Mouse (Mus musculus) hindbrain, postnatal 0 days (tissue): ENCODE measurements around the gene Ssbp2. TPM values are rescaled to one million over a fixed set of nuclear protein-coding genes. Genes with fewer than 3 reads are reported as not detected.
A peak's percentile ranks its signal among the peaks of the same experiment; 100 is the strongest.

Source experiments
- ATAC-seq: fragments of 200-750 bp; cut with Nextera tagmentation; 2 replicates; pipeline ENCODE4 v1.8.0; 2017; ENCODE audit warnings: mild to moderate bottlenecking, moderate TSS enrichment, moderate library complexity
- DNase-seq: peaks from one replicate; pipeline ENCODE4 v3.0.0-alpha.2; 2015; ENCODE audit warnings: low spot score
- H3K27ac ChIP-seq: fragments of 300-500 bp; sonication (generic); 2 replicates; pipeline ENCODE4 v1.5.1; 2014; ENCODE audit warnings: mild to moderate bottlenecking
- H3K27me3 ChIP-seq: fragments of 300-500 bp; sonication (generic); 2 replicates; pipeline ENCODE4 v1.6.1; 2014; ENCODE audit warnings: low read length, mixed read lengths; ENCODE audit not compliant: insufficient read depth
- H3K36me3 ChIP-seq: fragments of 300-500 bp; sonication (generic); 2 replicates; pipeline ENCODE4 v1.6.1; 2014; ENCODE audit warnings: low read length, mixed read lengths; ENCODE audit not compliant: insufficient read depth
- H3K4me1 ChIP-seq: fragments of 300-500 bp; sonication (generic); 2 replicates; pipeline ENCODE4 v1.6.1; 2014; ENCODE audit warnings: antibody characterized with exemption, low read length, mixed read lengths; ENCODE audit not compliant: insufficient read depth
- H3K4me2 ChIP-seq: fragments of 300-500 bp; sonication (generic); 2 replicates; pipeline ENCODE4 v1.6.1; 2014; ENCODE audit warnings: low read depth, mild to moderate bottlenecking, low read length, moderate library complexity, mixed read lengths
- H3K4me3 ChIP-seq: fragments of 300-500 bp; sonication (generic); 2 replicates; pipeline ENCODE4 v1.5.1; 2014; ENCODE audit warnings: low read length
- H3K9ac ChIP-seq: fragments of 300-500 bp; sonication (generic); replicated peaks from 2 replicates; pipeline ENCODE4 v1.6.1; 2014; ENCODE audit warnings: mild to moderate bottlenecking, low read length, moderate library complexity, mixed read lengths
- H3K9me3 ChIP-seq: fragments of 300-500 bp; sonication (generic); 2 replicates; pipeline ENCODE4 v1.6.1; 2016; ENCODE audit warnings: low read length, mixed read lengths
- CTCF ChIP-seq: IDR thresholded peaks from 2 replicates; pipeline ENCODE4 v1.5.1; 2016; ENCODE audit warnings: antibody characterized with exemption, control low read depth, low read depth
- WGBS: fragments of 180-500 bp; shearing (Covaris S2); extraction: QIAGEN DNeasy Blood & Tissue Kit; methylation state at CpG from one replicate; pipeline ENCODE4 v1.1.7; 2014; 5-methylcytosine and 5-hydroxymethylcytosine counted together
- polyA plus RNA-seq: library from polyadenylated mRNA; unstranded; fragments of >200 nt; fragmentation: Nextera tagmentation; extraction: Ambion mirVana; gene quantifications from 2 replicates; pipeline ENCODE4 v1.2.1, GENCODE M21; 2015
- total RNA-seq: library from RNA; depleted of rRNA; stranded (reverse); fragments of >200 nt; gene quantifications from 2 replicates; pipeline ENCODE4 v1.2.3, GENCODE M21; 2014

The Ssbp2 gene
- total and polyA plus RNA-seq, 2 experiments from 2014 or later = 105 to 140 TPM

DNA sequence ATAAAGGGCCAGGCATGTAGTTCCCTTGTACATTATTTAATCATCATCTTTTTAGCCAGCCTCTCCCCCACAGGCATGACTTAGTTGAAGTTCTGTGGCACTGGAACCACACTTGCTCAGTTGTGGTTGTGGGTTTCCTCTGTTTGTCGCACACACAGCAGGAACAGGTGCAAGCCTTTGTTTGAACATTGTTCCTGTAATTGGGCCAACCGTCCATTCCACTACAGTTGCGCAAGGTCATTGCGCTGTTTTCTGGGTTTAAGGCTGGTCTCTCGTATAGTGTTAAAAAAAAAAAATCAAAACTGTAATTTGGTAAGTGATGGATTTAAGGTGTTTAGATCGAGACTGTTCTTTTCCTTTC, 81.0 kb downstream of the Ssbp2 start:
- Histone ChIP-seq H3K36me3 (0 out of 2 replicates have a peak, but pooled peaks cover 3% of the 10 kb centered on the region), H3K27me3 (no peaks in the 10 kb centered on the region), H3K27ac (no peak overlapping the region), H3K4me1 (no peaks in the 10 kb centered on the region), H3K4me2 (no peak overlapping the region), H3K9ac (no peak overlapping the region), H3K4me3 (no peak overlapping the region), H3K9me3 (no peaks in the 10 kb centered on the region)
- 89% methylated on average over 6 of the region's 6 CpGs for WGBS
- ATAC-seq (no peak), DNase-seq (no peak)
- no peak for TF ChIP-seq CTCF

DNA sequence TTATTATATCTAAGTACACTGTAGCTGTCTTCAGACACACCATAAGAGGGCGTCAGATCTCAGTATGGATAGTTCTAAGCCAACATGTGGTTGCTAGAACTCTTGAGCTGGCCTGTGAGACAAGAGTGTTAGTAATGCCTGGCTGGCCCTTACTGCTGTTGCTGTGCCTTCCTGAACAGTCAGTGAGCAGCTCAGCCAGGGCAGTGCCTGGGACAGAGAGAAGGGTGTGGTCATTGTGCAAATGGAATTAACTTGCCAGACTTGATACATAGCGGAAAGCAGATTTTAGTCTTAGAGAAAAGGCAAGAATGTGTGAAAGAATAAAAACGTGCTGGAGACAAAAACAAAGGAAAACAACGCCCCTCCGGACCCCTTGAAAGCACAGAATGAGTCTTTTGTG, 83.5 kb downstream of the Ssbp2 start:
- Histone ChIP-seq H3K9ac (no peak overlapping the region), H3K27me3 (no peaks in the 10 kb centered on the region), H3K4me3 (no peak overlapping the region), H3K36me3 (0 out of 2 replicates have a peak, but pooled peaks cover 3% of the 10 kb centered on the region), H3K4me1 (no peaks in the 10 kb centered on the region), H3K27ac (no peak overlapping the region), H3K4me2 (no peak overlapping the region), H3K9me3 (no peaks in the 10 kb centered on the region)
- 69% methylated on average over 5 of the region's 5 CpGs for WGBS
- no peak for ATAC-seq
- no peak for DNase-seq
- TF ChIP-seq CTCF = no peak

DNA sequence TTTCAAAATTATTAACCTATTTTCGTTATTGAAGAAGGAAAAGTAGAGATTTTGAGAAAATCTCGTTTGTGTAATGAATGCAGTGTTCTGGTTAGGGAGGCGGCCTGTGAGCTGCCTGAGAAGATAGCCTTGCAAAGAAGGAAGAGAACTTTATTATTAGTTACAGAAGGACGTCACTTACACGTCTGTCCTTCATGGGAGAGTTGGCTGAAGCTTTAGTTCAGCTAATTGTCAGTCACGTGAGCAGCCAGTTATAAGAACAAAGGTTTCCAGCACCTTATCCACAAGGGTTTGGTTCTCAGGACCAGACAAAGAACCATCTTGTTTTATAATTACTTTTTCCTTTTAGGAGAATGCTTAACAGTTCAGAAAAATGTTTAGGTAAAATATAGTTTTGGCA, 104.0 kb downstream of the Ssbp2 start:
- no peak for TF ChIP-seq CTCF
- H3K27me3 ChIP-seq = no peaks in the 10 kb centered on the region
- ATAC-seq = no peak
- no peak overlapping the region for H3K4me3 ChIP-seq
- H3K4me2 ChIP-seq = no peak overlapping the region
- no peak for DNase-seq
- no peak overlapping the region for H3K27ac ChIP-seq
- no peaks in the 10 kb centered on the region for H3K36me3 ChIP-seq
- H3K9ac ChIP-seq = no peak overlapping the region
- H3K9me3 ChIP-seq = no peaks in the 10 kb centered on the region
- H3K4me1 ChIP-seq = no peaks in the 10 kb centered on the region
- 62% methylated on average over 6 of the region's 6 CpGs for WGBS

DNA sequence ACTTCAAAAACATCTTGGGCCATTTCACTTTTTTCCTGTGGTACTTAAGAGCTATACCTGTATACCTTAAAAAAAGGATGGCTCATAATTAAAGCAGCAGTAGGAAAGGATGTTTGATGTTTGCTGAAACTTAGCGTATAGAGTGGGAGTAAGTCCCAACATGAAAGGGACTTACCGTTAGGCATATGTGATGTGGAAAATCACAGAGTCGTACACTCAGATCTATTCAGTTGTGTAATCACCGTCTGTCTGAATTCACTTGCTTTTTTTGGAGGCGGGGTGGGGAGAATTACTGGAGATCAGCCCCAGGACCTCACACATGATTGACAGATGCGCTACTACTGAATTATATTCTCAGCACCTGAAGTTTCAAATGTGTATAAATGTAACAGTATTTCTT, 104.7 kb downstream of the Ssbp2 start:
- H3K4me1 ChIP-seq = no peaks in the 10 kb centered on the region
- H3K4me3 ChIP-seq = no peak overlapping the region
- H3K27ac ChIP-seq = no peak overlapping the region
- no peaks in the 10 kb centered on the region for H3K9me3 ChIP-seq
- H3K27me3 ChIP-seq = no peaks in the 10 kb centered on the region
- TF ChIP-seq CTCF = no peak
- 72% methylated on average over 6 of the region's 6 CpGs for WGBS
- ATAC-seq (no peak), DNase-seq (peak; percentile 30)
- H3K36me3 ChIP-seq = no peaks in the 10 kb centered on the region
- H3K9ac ChIP-seq = no peak overlapping the region
- H3K4me2 ChIP-seq = no peak overlapping the region

DNA sequence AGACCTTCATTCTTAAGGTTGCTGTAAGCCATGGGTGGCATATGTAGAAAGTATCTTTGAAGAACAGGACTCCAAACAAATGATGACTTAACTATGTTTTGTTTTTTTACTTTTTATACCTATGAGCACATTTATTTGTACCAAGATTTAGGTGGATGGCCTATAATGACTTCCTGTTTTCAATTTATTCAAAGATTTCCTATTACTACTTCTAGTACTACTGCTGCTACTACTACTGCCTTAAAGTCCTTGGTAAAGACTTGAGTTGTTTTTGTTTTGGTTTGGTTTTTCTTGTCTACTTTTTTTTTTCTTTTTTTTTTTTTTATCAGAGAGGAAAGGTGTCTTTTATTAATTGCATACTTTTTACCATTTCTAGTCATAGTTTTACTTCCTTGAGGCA, 121.4 kb downstream of the Ssbp2 start:
- no peak for ATAC-seq
- no peak for TF ChIP-seq CTCF

DNA sequence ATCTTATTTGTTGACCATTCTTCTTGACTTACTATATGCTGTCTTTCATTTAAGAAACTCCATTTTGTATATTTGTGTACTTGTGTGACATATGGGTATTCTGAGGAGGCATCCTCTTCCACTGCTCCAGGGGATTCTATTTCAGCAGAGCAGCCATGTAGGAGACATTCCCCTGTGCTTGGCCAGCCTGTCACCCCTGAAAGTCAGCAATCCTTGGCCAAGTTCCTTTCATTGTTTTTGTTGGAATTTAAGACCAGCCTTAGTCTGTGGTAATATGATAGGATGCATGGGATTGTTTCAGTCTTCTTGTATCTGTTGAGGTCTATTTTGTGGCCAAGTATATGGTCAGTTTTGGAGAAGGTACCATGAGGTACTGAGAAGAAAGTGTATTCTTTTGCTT, 122.1 kb downstream of the Ssbp2 start:
- Histone ChIP-seq H3K27me3 (no peaks in the 10 kb centered on the region), H3K4me1 (no peaks in the 10 kb centered on the region), H3K36me3 (no peaks in the 10 kb centered on the region), H3K27ac (no peak overlapping the region), H3K9ac (no peak overlapping the region), H3K4me3 (no peak overlapping the region), H3K4me2 (no peak overlapping the region), H3K9me3 (no peaks in the 10 kb centered on the region)
- no peak for TF ChIP-seq CTCF
- ATAC-seq (no peak), DNase-seq (no peak)

More for the DNA sequence above, 121.4 kb downstream of the Ssbp2 start:
- no peak overlapping the region for H3K4me3 ChIP-seq
- H3K4me1 ChIP-seq = no peaks in the 10 kb centered on the region
- H3K27ac ChIP-seq = no peak overlapping the region
- H3K9me3 ChIP-seq = no peaks in the 10 kb centered on the region
- no peak for DNase-seq
- H3K36me3 ChIP-seq = no peaks in the 10 kb centered on the region
- H3K4me2 ChIP-seq = no peak overlapping the region
- no peak overlapping the region for H3K9ac ChIP-seq
- H3K27me3 ChIP-seq = no peaks in the 10 kb centered on the region

DNA sequence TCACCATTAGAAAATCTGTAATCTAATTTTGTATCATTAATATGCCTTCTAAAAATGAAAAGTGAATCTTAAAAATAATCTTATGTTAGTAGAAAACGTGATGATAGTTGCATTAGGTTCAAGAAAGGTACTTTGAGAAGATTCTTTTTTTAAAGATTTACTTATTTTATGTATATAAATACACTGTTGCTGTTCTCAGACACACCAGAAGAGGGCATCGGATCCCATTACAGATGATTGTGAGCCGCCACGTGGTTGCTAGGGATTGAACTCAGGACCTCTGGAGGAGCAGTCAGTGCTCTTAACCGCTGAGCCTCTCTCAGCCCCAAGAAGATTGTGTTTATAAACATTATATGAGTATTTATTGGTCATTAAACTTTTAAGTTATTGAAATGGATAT, 126.3 kb downstream of the Ssbp2 start:
- H3K27me3 ChIP-seq = no peaks in the 10 kb centered on the region
- ATAC-seq (no peak), DNase-seq (no peak)
- H3K27ac ChIP-seq = no peak overlapping the region
- no peak overlapping the region for H3K4me3 ChIP-seq
- no peaks in the 10 kb centered on the region for H3K4me1 ChIP-seq
- TF ChIP-seq CTCF = peak; percentile 7; the same call in 1 of the 2 replicates
- no peaks in the 10 kb centered on the region for H3K9me3 ChIP-seq
- WGBS = 78% methylated on average over 5 of the region's 5 CpGs
- no peak overlapping the region for H3K4me2 ChIP-seq
- H3K9ac ChIP-seq = no peak overlapping the region
- no peaks in the 10 kb centered on the region for H3K36me3 ChIP-seq
